Mouse (Mus musculus): ENCODE results near the gene Lsm3.

DNA sequence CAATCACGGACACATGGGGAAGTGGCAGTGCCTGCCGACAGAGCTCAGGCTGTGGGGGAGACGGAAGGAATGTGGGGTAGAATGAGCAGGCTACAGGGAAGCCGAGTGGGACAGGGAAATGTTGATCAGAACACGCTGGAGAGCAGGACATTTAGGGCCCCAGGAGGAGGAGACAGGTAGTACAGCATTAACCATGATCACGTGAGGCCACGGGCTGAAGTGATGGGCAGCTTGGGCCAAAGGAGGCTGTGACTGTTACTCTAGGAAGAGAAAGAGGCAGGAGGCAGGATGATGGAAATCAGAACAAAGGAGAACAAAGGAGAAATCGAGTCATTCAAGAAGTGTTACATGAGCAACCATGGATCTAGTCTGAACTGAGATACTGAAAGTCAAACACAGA, 21.2 kb upstream of the Lsm3 start:
- TF ChIP-seq CTCF (IDR thresholded peaks at IDR 0.05; ENCODE audit: borderline replicate concordance, insufficient read depth, low read length), result no peak
- no peak for TF ChIP-seq POLR2A (IDR thresholded peaks at IDR 0.05; ENCODE audit: low read depth, low read length)
